Mouse (Mus musculus) embryo, embryonic 11.5 days (tissue): Measurements from ENCODE around the gene Zbtb39.

Source experiments
- DNase-seq: peaks from one replicate; pipeline ENCODE4 v3.0.0-alpha.2; 2012; ENCODE audit warnings: low read depth, low spot score

Zbtb39 gene

GRCm38 (mm10) chr10:127739083-127739660, at the start of gene Zbtb39:
Zbtb39 (plus strand) TSS chr10:127739538.
- peak; percentile 66 for DNase-seq

- DNase-seq = no peak
These were observed 48.3 kb upstream of the Zbtb39 start for GRCm38 (mm10) chr10:127691053-127691452.

GRCm38 (mm10) chr10:127694636-127695035, 44.7 kb upstream of the Zbtb39 start:
- no peak for DNase-seq

GRCm38 (mm10) chr10:127695775-127696174, 43.6 kb upstream of the Zbtb39 start:
- no peak for DNase-seq

GRCm38 (mm10) chr10:127698966-127699365, 40.4 kb upstream of the Zbtb39 start:
- no peak for DNase-seq

- no peak for DNase-seq
These were observed 36.0 kb upstream of the Zbtb39 start for GRCm38 (mm10) chr10:127703299-127703698.

GRCm38 (mm10) chr10:127704293-127704692, 35.0 kb upstream of the Zbtb39 start:
- no peak for DNase-seq

- DNase-seq = no peak
These were observed 34.5 kb upstream of the Zbtb39 start, which contains the start of gene Myo1a for GRCm38 (mm10) chr10:127704766-127705220. Myo1a (plus strand) TSS chr10:127705170.

GRCm38 (mm10) chr10:127705783-127706182, 33.6 kb upstream of the Zbtb39 start:
- DNase-seq = no peak

GRCm38 (mm10) chr10:127707721-127708120, 31.6 kb upstream of the Zbtb39 start:
- DNase-seq = no peak

GRCm38 (mm10) chr10:127708850-127709370, 30.4 kb upstream of the Zbtb39 start:
- no peak for DNase-seq

- no peak for DNase-seq
These were observed 29.0 kb upstream of the Zbtb39 start for GRCm38 (mm10) chr10:127710331-127710730.

GRCm38 (mm10) chr10:127712736-127713135, 26.6 kb upstream of the Zbtb39 start:
- DNase-seq = no peak

GRCm38 (mm10) chr10:127721671-127722418, 17.5 kb upstream of the Zbtb39 start:
- DNase-seq = no peak

- no peak for DNase-seq
These were observed 15.2 kb upstream of the Zbtb39 start, which contains the start of gene Tac2 for GRCm38 (mm10) chr10:127724178-127724577. Tac2 (plus strand) TSS chr10:127724478.

- no peak for DNase-seq
These were observed 14.2 kb upstream of the Zbtb39 start for GRCm38 (mm10) chr10:127725136-127725535.

- DNase-seq = no peak
These were observed 10.9 kb upstream of the Zbtb39 start for GRCm38 (mm10) chr10:127728437-127728836.

- DNase-seq = no peak
These were observed 8.9 kb upstream of the Zbtb39 start for GRCm38 (mm10) chr10:127730285-127730932.

GRCm38 (mm10) chr10:127730933-127731310, 8.4 kb upstream of the Zbtb39 start:
- DNase-seq = no peak

GRCm38 (mm10) chr10:127731397-127731796, 7.9 kb upstream of the Zbtb39 start:
- DNase-seq = no peak

GRCm38 (mm10) chr10:127734434-127734833, 4.9 kb upstream of the Zbtb39 start:
- no peak for DNase-seq

- DNase-seq = no peak
These were observed 3.1 kb upstream of the Zbtb39 start for GRCm38 (mm10) chr10:127736266-127736665.
